Mouse (Mus musculus): ENCODE data around the gene Iqsec1. TPM values are rescaled to one million over a fixed set of nuclear protein-coding genes. Genes with fewer than 3 reads are reported as not detected.
A peak's percentile ranks its signal among the peaks of the same experiment; 100 is the strongest.

Iqsec1 gene
- polyA plus RNA-seq, 1 experiment, result 46.1 TPM

GRCm38 (mm10) chr6:90610248-90610647 lies 378.2 kb downstream of the Iqsec1 start:
- Histone ChIP-seq H3K4me3 (ENCODE audit: low read depth, low read length) (no peak overlapping the region), H3K4me1 (ENCODE audit: control insufficient read depth, insufficient read depth, insufficient read length, low read length) (peaks cover 3% of the 10 kb centered on the region), H3K27ac (ENCODE audit: insufficient read depth, low read depth, low read length) (no peak overlapping the region), H3K36me3 (ENCODE audit: control insufficient read depth, insufficient read depth, low read length) (no peaks in the 10 kb centered on the region), H3K27me3 (ENCODE audit: control insufficient read depth, insufficient read depth, low read length) (no peaks in the 10 kb centered on the region)
- 82% methylated on average over 5 of the region's 5 CpGs for WGBS
- TF ChIP-seq POLR2A (IDR thresholded peaks at IDR 0.05; ENCODE audit: low read depth, low read length) (no peak), CTCF (IDR thresholded peaks at IDR 0.05; ENCODE audit: extremely low read depth, insufficient read length, insufficient replicate concordance, low read depth, low read length) (no peak)

- H3K4me1 ChIP-seq (ENCODE audit: control insufficient read depth, insufficient read depth, insufficient read length, low read length), result peaks cover 12% of the 10 kb centered on the region
- H3K27ac ChIP-seq (ENCODE audit: insufficient read depth, low read depth, low read length), result no peak overlapping the region
- 59% methylated on average over 6 of the region's 6 CpGs for WGBS
- no peaks in the 10 kb centered on the region for H3K27me3 ChIP-seq (ENCODE audit: control insufficient read depth, insufficient read depth, low read length)
- TF ChIP-seq POLR2A (IDR thresholded peaks at IDR 0.05; ENCODE audit: low read depth, low read length), result no peak
- no peak for TF ChIP-seq CTCF (IDR thresholded peaks at IDR 0.05; ENCODE audit: extremely low read depth, insufficient read length, insufficient replicate concordance, low read depth, low read length)
- no peak overlapping the region for H3K4me3 ChIP-seq (ENCODE audit: low read depth, low read length)
- no peaks in the 10 kb centered on the region for H3K36me3 ChIP-seq (ENCODE audit: control insufficient read depth, insufficient read depth, low read length)
These were observed 380.3 kb downstream of the Iqsec1 start for GRCm38 (mm10) chr6:90608186-90608585.

DNA sequence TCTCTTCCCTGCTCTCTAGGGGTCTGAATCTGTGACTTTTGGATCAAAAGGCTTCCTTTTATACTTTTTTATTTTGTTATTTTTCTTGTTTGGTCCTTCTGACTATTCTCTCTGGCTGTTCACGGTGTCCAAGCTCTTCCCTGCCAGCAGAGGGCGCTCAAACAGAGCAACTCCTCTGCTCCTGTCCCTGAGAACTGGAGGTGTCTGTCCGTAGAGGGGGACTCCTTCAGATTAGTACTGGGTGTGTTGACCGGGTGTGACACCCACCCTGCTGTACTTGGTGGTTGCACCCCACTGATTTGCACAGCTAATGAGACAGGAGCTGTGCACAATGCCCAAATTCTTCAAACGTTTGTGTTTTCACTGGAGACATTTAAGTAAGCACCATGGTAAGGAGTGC lies 381.3 kb downstream of the Iqsec1 start:
- Histone ChIP-seq H3K27ac (ENCODE audit: insufficient read depth, low read depth, low read length) (no peak overlapping the region), H3K27me3 (ENCODE audit: control insufficient read depth, insufficient read depth, low read length) (no peaks in the 10 kb centered on the region), H3K4me1 (ENCODE audit: control insufficient read depth, insufficient read depth, insufficient read length, low read length) (peaks cover 12% of the 10 kb centered on the region), H3K36me3 (ENCODE audit: control insufficient read depth, insufficient read depth, low read length) (no peaks in the 10 kb centered on the region), H3K4me3 (ENCODE audit: low read depth, low read length) (no peak overlapping the region)
- 12% methylated on average over 5 of the region's 5 CpGs for WGBS
- TF ChIP-seq CTCF (IDR thresholded peaks at IDR 0.05; ENCODE audit: extremely low read depth, insufficient read length, insufficient replicate concordance, low read depth, low read length) (peak; percentile 95; the same call in 1 of the 2 replicates), POLR2A (IDR thresholded peaks at IDR 0.05; ENCODE audit: low read depth, low read length) (no peak)

- Histone ChIP-seq H3K27ac (ENCODE audit: insufficient read depth, low read depth, low read length) (no peak overlapping the region), H3K4me3 (ENCODE audit: low read depth, low read length) (no peak overlapping the region), H3K4me1 (ENCODE audit: control insufficient read depth, insufficient read depth, insufficient read length, low read length) (peaks cover 14% of the 10 kb centered on the region), H3K27me3 (ENCODE audit: control insufficient read depth, insufficient read depth, low read length) (no peaks in the 10 kb centered on the region), H3K36me3 (ENCODE audit: control insufficient read depth, insufficient read depth, low read length) (no peaks in the 10 kb centered on the region)
- TF ChIP-seq CTCF (IDR thresholded peaks at IDR 0.05; ENCODE audit: extremely low read depth, insufficient read length, insufficient replicate concordance, low read depth, low read length) (peak; percentile 83; the same call in 1 of the 2 replicates), POLR2A (IDR thresholded peaks at IDR 0.05; ENCODE audit: low read depth, low read length) (no peak)
- WGBS, result 29% methylated on average over 7 of the region's 7 CpGs
These were observed 381.9 kb downstream of the Iqsec1 start for GRCm38 (mm10) chr6:90606538-90606937.

Other genes with a start within 250 kb of the Iqsec1 start
- 25.9 and 28.9 TPM in 2 replicates for gene Nup210, start 128.1 kb upstream of the Iqsec1 start, polyA plus RNA-seq (2012; rRNA removed)
- 13.4 and 24.0 TPM in 2 replicates for gene Hdac11, start 168.0 kb upstream of the Iqsec1 start, polyA plus RNA-seq (2012; rRNA removed)
- gene Fbln2, start 223.8 kb upstream of the Iqsec1 start, polyA plus RNA-seq (2012; rRNA removed), result 19.6 and 24.9 TPM in 2 replicates